Mouse (Mus musculus) cerebellum, adult 2 months (tissue): Measurements from ENCODE around the gene Clca3a1. TPM values are rescaled to one million over a fixed set of nuclear protein-coding genes. Genes with fewer than 3 reads are reported as not detected.
"Not testable (repeated sequence)": the region's sequence is repeated elsewhere in the genome, so short reads cannot be mapped to it uniquely, and the experiment has no call there.

Experiments
- DNase-seq, 2 experiments: peaks; one replicate each; pipeline ENCODE4 v3.0.0; 2021
- H3K27ac ChIP-seq: fragments of 200-500 bp; 2 replicates; pipeline ENCODE4 v1.5.1; 2012; ENCODE audit warnings: low read length, control low read depth, inconsistent platforms; ENCODE audit not compliant: insufficient read depth
- H3K27me3 ChIP-seq: fragments of 200-500 bp; 2 replicates; pipeline ENCODE4 v1.6.1; 2012; ENCODE audit warnings: inconsistent platforms, mild to moderate bottlenecking, low read length, moderate library complexity; ENCODE audit not compliant: control insufficient read depth, insufficient read depth
- H3K4me1 ChIP-seq: fragments of 200-500 bp; 2 replicates; pipeline ENCODE4 v1.6.1; 2011; ENCODE audit warnings: low read length; ENCODE audit not compliant: control insufficient read depth, insufficient read depth
- H3K4me3 ChIP-seq: fragments of 200-500 bp; replicated peaks from 2 replicates; pipeline ENCODE3; 2011; ENCODE audit warnings: mild to moderate bottlenecking, low read depth, low read length, control low read depth; ENCODE audit not compliant: insufficient read depth
- CTCF ChIP-seq: fragments of 200-500 bp; IDR thresholded peaks from 2 replicates; pipeline ENCODE4 v1.5.1; 2011; ENCODE audit warnings: low read depth, mild to moderate bottlenecking, control low read depth, low read length, moderate library complexity, borderline replicate concordance; ENCODE audit not compliant: insufficient read depth
- POLR2A ChIP-seq: fragments of 200-500 bp; IDR thresholded peaks from 2 replicates; pipeline ENCODE4 v1.6.1; 2011; ENCODE audit warnings: low read length, control low read depth, borderline replicate concordance; ENCODE audit not compliant: insufficient read depth
- WGBS: fragments of 180-500 bp; shearing (Covaris S2); methylation state at CpG from one replicate; pipeline ENCODE4 v1.1.7; 2018; 5-methylcytosine and 5-hydroxymethylcytosine counted together
- polyA plus RNA-seq: library from polyadenylated mRNA; depleted of rRNA; stranded (reverse); fragments of >200 nt; gene quantifications from 2 replicates; pipeline ENCODE4 v1.2.3, GENCODE M21; 2012; rRNA removed

Clca3a1 gene
- polyA plus RNA-seq, result 0.03 TPM in 2 replicates

DNA sequence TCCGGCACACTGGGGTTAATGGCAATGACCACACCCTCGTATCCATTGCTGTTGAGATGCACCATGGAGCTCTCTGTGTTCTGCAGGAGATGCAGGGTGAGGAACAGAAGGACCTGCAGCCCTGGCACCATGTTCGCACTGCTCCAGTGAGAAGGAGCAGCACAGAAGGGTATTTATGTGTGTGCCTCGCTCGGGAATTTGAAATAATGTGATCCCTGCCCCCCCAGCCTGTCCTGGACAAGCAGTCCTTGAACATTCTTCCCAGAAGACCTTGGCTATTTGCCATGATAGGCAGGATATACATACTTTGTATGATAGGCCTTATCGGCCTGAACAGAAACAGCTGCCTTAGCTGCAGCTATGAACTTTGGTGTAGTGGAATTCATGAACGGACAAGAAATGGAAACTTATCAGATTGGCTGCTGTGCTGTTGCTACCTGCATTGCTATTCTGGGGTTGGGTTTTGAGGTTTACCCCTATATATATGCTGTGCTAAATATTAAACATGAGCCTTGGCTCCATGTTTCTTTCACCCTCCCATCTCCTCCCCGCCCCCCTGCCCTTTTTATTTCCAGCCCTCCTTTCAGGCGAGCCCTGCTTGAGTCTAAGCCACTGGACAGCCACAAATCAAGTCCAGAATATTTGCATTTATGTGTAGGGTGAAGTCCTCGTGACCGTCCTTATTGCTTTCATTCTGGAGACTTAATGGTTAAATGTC, at the start of gene Clca3a1:
TSS of gene Clca3a1 (minus strand) at position 386 of the 718 bp plus-strand sequence.
- Histone ChIP-seq H3K27ac (no peak within 1 kb of the TSS), H3K4me3 (no peak within 1 kb of the TSS), H3K4me1 (no peaks in the 10 kb centered on the region), H3K27me3 (no peaks in the 10 kb centered on the region)
- no peak for DNase-seq
- WGBS, result 75% methylated on average over 11 of the region's 11 CpGs
- TF ChIP-seq POLR2A, result no peak
- no peak for TF ChIP-seq CTCF

DNA sequence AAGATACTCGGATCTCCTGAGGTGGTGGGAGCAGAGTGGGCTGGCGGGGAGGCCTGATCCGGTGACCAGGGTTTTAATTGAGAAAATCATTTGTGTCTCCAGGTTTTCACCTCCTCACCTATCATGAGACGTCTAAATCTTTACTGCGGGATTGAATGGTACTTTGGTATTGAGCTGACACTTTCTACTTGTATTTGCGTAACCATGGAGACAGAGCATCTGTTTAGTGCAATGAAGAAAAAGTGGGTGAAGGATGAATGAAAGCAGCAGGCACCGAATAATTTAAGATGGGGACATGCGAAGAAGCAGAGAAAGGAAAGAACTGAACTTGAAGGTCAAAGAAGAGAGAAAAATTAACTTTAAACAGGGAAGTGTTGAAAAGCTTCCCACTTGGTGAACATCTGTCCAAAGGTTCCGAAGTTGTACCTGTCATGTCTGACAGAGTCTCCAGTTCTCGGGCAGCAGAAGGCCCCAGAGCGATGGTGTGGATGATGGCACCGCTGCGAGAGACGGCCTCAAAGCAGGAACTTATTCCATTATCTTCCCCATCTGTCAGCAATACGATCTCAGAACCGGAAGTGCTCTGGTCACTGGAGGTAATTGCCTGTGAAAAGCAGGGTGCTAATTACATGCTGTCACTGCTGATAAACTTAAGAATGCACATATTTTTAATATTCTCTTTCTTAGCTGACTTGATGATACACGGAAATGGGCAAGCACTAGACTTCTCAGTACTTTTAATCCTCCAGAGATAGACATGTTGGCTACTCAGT, 47.6 kb upstream of the Clca3a1 start:
- not testable (repeated sequence) for H3K4me3 ChIP-seq, H3K27me3 ChIP-seq, H3K4me1 ChIP-seq, H3K27ac ChIP-seq, DNase-seq
- WGBS, result 27% methylated on average over 17 of the region's 17 CpGs

DNA sequence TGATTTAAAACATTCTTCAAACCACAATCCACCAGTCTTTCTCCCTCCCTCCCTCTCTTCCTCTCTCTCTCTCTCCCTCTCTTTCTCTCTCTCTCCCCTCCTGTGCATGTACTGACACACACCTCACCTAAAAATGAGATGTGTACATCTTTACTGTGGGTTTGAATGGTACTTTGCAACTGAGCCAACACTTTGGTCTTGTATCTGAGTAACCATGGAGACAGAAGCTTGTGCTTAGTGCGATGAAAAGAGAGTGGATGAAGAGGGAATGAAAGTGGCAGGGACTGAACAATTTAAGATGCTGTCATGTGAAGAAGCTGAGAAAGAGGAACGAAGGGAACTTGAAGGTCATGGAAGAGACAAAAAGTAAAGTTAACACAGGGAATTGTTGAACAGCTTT, 45.8 kb upstream of the Clca3a1 start:
- WGBS, result 34% methylated on average over 2 of the region's 2 CpGs
- H3K4me1 ChIP-seq, result not testable (repeated sequence)

DNA sequence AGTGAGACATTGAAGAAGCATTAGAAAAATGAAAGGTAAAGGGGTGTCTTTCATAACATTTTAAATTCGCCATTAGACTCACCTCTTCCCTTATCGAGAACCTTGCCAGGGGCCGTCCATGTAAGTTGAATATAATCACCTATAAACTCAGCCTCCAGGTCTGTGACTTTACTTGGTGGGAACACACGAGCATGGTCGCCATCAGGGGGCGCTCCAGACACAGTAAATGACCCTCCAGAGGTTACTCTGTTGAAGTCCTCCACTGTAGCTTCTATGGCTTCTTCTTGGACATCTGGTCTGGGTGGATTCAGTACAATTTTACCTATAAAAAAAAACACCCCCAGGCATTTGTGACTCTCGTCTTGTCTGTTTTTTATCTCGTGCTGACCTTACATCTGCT, 41.1 kb upstream of the Clca3a1 start:
- TF ChIP-seq CTCF (no peak), POLR2A (no peak)
- Histone ChIP-seq H3K4me1 (no peaks in the 10 kb centered on the region), H3K27me3 (no peaks in the 10 kb centered on the region), H3K4me3 (no peak overlapping the region), H3K27ac (no peak overlapping the region)
- WGBS, result 37% methylated on average over 8 of the region's 8 CpGs
- no peak for DNase-seq

More for the DNA sequence above, 45.8 kb upstream of the Clca3a1 start:
- not testable (repeated sequence) for H3K4me3 ChIP-seq, H3K27me3 ChIP-seq, DNase-seq, H3K27ac ChIP-seq

DNA sequence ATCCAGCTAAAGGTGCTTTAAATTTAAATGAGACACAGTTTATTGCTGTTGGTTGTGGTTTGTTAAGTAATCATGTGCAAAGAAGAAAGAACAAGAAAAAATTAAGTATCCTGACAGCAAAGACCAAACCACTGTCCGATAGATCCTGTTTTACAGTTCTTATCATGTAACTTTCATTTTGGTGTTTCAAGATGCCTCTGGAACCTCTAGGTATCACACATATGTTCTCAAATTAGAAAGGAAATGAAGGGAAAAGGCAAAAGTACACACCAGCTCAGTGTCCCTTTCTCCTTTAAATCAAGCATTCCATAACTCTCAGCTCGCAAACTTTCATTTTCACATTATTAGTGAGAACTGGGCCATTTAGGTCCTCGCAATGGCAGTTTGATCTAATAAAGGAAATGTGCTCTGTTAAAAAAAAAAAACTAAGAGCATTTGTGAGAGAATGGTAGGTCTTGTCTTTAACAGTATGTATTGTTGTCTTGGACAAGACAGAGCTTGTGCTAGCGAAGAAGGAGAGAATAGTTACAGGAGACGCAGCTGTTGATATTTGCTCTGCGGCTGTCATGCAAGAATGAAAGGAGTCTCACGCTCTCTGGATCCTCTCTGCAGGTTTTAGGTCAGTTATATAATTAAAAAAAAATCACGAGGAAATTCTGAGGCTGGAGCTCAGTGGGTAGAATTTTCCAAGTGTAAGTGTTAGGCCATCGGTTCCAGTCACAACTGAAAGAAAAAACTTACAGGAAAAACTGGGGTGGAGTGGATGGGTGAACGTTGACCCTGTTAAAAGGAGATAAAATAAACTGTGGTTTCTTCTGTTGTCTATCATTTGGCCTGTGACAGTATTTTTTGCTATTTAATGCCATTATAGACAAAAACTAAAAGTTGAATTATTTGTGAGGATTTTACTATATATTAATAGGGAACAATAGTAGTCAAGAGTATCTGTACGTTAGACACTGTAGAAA, 24.7 kb upstream of the Clca3a1 start:
- Histone ChIP-seq H3K4me3 (no peak overlapping the region), H3K27ac (no peak overlapping the region), H3K4me1 (no peaks in the 10 kb centered on the region), H3K27me3 (no peaks in the 10 kb centered on the region)
- TF ChIP-seq POLR2A (no peak), CTCF (no peak)
- WGBS, result 83% methylated on average over 11 of the region's 11 CpGs
- DNase-seq, result no peak

DNA sequence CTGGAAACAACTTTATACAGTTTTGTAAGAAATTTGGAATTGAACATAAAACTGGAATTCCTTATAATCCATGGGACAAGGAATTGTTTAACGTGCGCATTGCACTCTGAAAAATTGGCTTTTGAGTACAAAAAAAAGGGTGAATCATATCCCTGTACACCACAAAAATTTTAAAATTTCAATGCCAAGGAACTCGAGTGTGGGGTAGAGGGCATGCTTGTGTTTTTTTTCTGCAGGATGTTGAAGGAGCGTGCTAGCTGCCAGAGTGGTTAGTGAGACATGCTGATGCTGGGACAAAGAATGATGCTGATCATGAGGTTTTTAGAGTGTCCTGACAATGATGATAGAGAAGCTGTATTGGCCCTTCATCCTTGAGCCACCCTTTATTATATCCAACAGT, 4.4 kb upstream of the Clca3a1 start:
- no peak for DNase-seq
- WGBS, result 80% methylated on average over 4 of the region's 4 CpGs
- H3K4me3 ChIP-seq, result no peak overlapping the region

DNA sequence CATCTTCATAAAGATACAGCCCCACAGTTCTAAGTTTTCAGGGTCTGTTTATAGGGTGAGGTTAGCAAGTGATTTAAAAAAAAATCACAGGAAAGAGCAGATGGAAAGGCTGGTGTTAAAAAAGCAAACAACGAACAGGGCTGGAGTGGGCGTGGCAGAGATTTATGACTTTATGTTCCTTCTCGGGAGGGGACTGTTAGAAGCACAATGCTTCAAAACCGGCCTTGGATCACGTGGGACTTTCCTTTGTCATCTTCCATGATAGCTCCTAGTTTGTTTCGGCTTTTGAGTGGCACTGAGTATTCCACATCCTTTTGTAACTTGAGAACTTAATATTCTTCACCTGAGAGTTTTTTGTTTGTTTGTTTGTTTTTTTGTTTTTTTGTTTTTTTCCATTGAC, 677 bp upstream of the Clca3a1 start:
- 68% methylated on average over 6 of the region's 6 CpGs for WGBS

More for the DNA sequence above, 4.4 kb upstream of the Clca3a1 start:
- TF ChIP-seq CTCF (no peak), POLR2A (no peak)
- no peaks in the 10 kb centered on the region for H3K27me3 ChIP-seq
- no peaks in the 10 kb centered on the region for H3K4me1 ChIP-seq
- no peak overlapping the region for H3K27ac ChIP-seq

DNA sequence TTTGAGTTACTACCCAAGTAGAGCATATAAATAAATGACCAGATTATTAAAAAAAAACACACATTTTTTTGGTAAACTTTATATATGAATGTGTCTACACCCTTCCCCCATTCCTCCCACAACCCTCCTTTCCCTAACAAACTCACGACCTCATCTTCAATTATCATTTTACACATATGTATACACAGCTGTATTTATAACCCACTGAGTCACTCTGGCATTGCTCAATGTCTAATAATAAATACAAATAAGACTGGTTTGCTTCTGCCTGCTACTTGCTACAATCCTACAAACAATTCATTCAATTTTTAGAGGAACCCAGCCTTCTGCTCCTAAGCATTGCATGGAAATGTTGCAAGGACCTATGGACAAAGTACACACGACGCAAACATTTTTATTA, 1.1 kb downstream of the Clca3a1 start:
- 87% methylated on average over 3 of the region's 3 CpGs for WGBS
- H3K27ac ChIP-seq, result no peak overlapping the region
- TF ChIP-seq CTCF (no peak), POLR2A (no peak)
- H3K27me3 ChIP-seq, result no peaks in the 10 kb centered on the region
- DNase-seq, result no peak
- no peaks in the 10 kb centered on the region for H3K4me1 ChIP-seq
- H3K4me3 ChIP-seq, result no peak overlapping the region

More for the DNA sequence above, 677 bp upstream of the Clca3a1 start:
- H3K4me1 ChIP-seq, result no peaks in the 10 kb centered on the region
- H3K4me3 ChIP-seq, result no peak overlapping the region
- no peak overlapping the region for H3K27ac ChIP-seq
- no peak for DNase-seq
- no peaks in the 10 kb centered on the region for H3K27me3 ChIP-seq
- TF ChIP-seq CTCF (no peak), POLR2A (no peak)

DNA sequence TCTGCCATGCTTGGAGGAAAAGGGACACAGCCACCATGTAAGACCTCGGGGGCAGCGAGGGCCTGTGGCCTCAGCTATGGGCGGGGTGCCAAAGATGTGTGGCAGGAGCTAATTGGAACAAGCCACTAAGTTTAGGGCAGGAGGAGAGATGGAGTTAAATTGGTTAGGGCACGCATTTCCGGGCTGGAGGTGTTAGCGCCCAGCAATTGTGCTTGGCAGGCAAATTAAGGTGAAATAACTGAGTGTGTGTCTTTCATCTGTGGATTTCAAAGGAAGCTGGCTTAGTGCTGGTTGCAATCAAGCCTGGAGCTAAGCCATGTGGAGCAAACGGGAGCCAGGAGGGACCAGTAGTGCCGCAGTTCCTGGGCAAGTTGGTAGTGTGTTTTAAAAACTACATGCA, 4.7 kb downstream of the Clca3a1 start:
- not testable (repeated sequence) for H3K27ac ChIP-seq, DNase-seq, H3K27me3 ChIP-seq, H3K4me3 ChIP-seq, H3K4me1 ChIP-seq
- WGBS, result 49% methylated on average over 8 of the region's 8 CpGs
